Mouse (Mus musculus) testis, adult 2 months (tissue): Measurements from ENCODE around the gene Chmp2a.

Experiments
- CTCF ChIP-seq: fragments of 200-500 bp; IDR thresholded peaks from 2 replicates; pipeline ENCODE4 v1.5.1; 2012; ENCODE audit warnings: low read depth, mild to moderate bottlenecking, inconsistent platforms, low read length, moderate library complexity; ENCODE audit not compliant: control insufficient read depth, insufficient read depth, insufficient replicate concordance
- POLR2A ChIP-seq: fragments of 200-500 bp; IDR thresholded peaks from 2 replicates; pipeline ENCODE4 v1.6.1; 2012; ENCODE audit warnings: low read depth, mild to moderate bottlenecking, inconsistent platforms, low read length, moderate library complexity; ENCODE audit not compliant: control insufficient read depth

- TF ChIP-seq CTCF = no peak
- no peak for TF ChIP-seq POLR2A
These were observed 1.0 kb downstream of the Chmp2a start for GRCm38 (mm10) chr7:13033451-13034147.
